ENCODE assay signal across 8 mouse cellular contexts in genomic region chr7:118129430-118130041, GRCm38 (mm10). TPM values are rescaled to one million over a fixed set of nuclear protein-coding genes. Genes with fewer than 3 reads are reported as not detected.
DNase-seq lines count a peak whose midpoint lies in the region; ATAC-seq lines count a peak whose summit lies in the region.

Gene Arl6ip1 (minus strand): TSS chr7:118129662.

- peak within 1 kb of the TSS; percentile 80 for H3K27ac ChIP-seq in hindbrain, embryonic 16.5 days (ENCODE audit: low read depth, low read length)
- H3K27ac ChIP-seq in macrophage = peak within 1 kb of the TSS; percentile 92

- peak within 1 kb of the TSS; percentile 59 for H3K4me2 ChIP-seq in hindbrain, embryonic 16.5 days (ENCODE audit: low read length)

- peak within 1 kb of the TSS; percentile 55 for H3K4me3 ChIP-seq in hindbrain, embryonic 16.5 days (ENCODE audit: low read length)
- H3K4me3 ChIP-seq in macrophage (ENCODE audit: inconsistent target) = peak within 1 kb of the TSS; percentile 96

- DNase-seq in WW6 (ENCODE audit: low read depth, low spot score) = peak; percentile 96
- peak; percentile 92 to 93 for DNase-seq in cerebellum, postnatal 4 days (ENCODE audit: low spot score in 2 of 2)
- peak; percentile 98 for DNase-seq in gastrocnemius, adult 18-20 months (ENCODE audit: low spot score)
- DNase-seq in left cerebral cortex, adult 18-20 months (ENCODE audit: low spot score in 2 of 2) = peak; percentile 95
- DNase-seq in right cerebral cortex, adult 18-20 months = peak; percentile 98
- peak; percentile 81 for DNase-seq in urinary bladder, postnatal 10 days (ENCODE audit: low spot score)

- peaks cover 43% of the 10 kb centered on the region for H3K79me2 ChIP-seq in macrophage (ENCODE audit: inconsistent target)

- H3K9me3 ChIP-seq in hindbrain, embryonic 16.5 days (ENCODE audit: control insufficient read depth, low read length) = no peaks in the 10 kb centered on the region

- no peaks in the 10 kb centered on the region for H3K27me3 ChIP-seq in hindbrain, embryonic 16.5 days (replicated peaks; ENCODE audit: control insufficient read depth, insufficient read depth, low read length)

- peak; percentile 99 for ATAC-seq in hindbrain, embryonic 16.5 days

- 0 out of 2 replicates have a peak, but pooled peaks cover 2% of the 10 kb centered on the region for H3K36me3 ChIP-seq in hindbrain, embryonic 16.5 days (ENCODE audit: control insufficient read depth, insufficient read depth, low read length)
- H3K36me3 ChIP-seq in macrophage (ENCODE audit: inconsistent target) = peaks cover 17% of the 10 kb centered on the region

- H3K4me1 ChIP-seq in hindbrain, embryonic 16.5 days (ENCODE audit: control insufficient read depth, insufficient read depth, low read depth, low read length) = peaks cover 21% of the 10 kb centered on the region

- under 1% methylated on average over 39 of the region's 39 CpGs for WGBS in hindbrain, embryonic 16.5 days
- WGBS in macrophage (ENCODE audit: missing documents) = under 1% methylated on average over 38 of the region's 39 CpGs

- peak within 1 kb of the TSS; percentile 71 for H3K9ac ChIP-seq in hindbrain, embryonic 16.5 days (ENCODE audit: low read depth, low read length)

RNA-seq across cellular contexts. Expression of gene Arl6ip1, which starts in this region (rescaled TPM):
- 1 to 10 TPM; 7.2 to 8.2 TPM for total RNA-seq in gastrocnemius, adult 18-20 months (2021)
- 497 and 635 TPM in 2 replicates for polyA plus RNA-seq in hindbrain, embryonic 16.5 days (2015; fragmentation: Nextera tagmentation; extraction: Ambion mirVana)
- 100 to 1,000 TPM; 250 to 268 TPM for total RNA-seq in left cerebral cortex, adult 18-20 months (2021)
- total RNA-seq in macrophage (2018; cell fraction: chromatin; rRNA removed) = 10 to 100 TPM; 20.1 to 75.0 (median 37.9) TPM
- 100 to 1,000 TPM; 243 to 394 (median 330) TPM for total RNA-seq in macrophage (2018; cell fraction: cytosol; rRNA removed)
- 100 to 1,000 TPM in 25 of 26 experiments, 10 to 100 TPM in 1; 88.2 to 281 (median 172) TPM for total RNA-seq in macrophage (2018; cell fraction: nucleus; rRNA removed)
- 279 to 355 TPM (median 308 TPM) in 3 replicates for polyA plus RNA-seq in macrophage (2018)

Comparison
In these comparisons a context has a peak if more than half of its experiments do, and no peak if none do; other contexts are left out.
1. Peak in every context shown above with its lines: DNase-seq, ATAC-seq, H3K4me3 ChIP-seq and H3K27ac ChIP-seq.
2. RNA of gene Arl6ip1 (total RNA-seq): 250 to 268 TPM in left cerebral cortex, adult 18-20 months; 7.2 to 8.2 TPM in gastrocnemius, adult 18-20 months; every median in the first group is over 10 times any median in the second.